Mouse (Mus musculus) megakaryocyte, embryonic 14.5 days (primary cell): ENCODE measurements around the gene Mrpl43. TPM values are rescaled to one million over a fixed set of nuclear protein-coding genes. Genes with fewer than 3 reads are reported as not detected.
A peak's percentile ranks its signal among the peaks of the same experiment; 100 is the strongest.

Experiments
- H3K27me3 ChIP-seq: replicated peaks from 2 replicates; pipeline ENCODE3; 2012; ENCODE audit warnings: inconsistent platforms
- H3K36me3 ChIP-seq: replicated peaks from 2 replicates; pipeline ENCODE3; 2012; ENCODE audit warnings: low read length, inconsistent platforms, mixed read lengths
- H3K4me1 ChIP-seq: 2 replicates; pipeline ENCODE4 v1.6.1; 2012; ENCODE audit warnings: inconsistent platforms
- H3K4me3 ChIP-seq: replicated peaks from 2 replicates; pipeline ENCODE3; 2012; ENCODE audit warnings: moderate library complexity, mild to moderate bottlenecking, inconsistent platforms
- H3K9me3 ChIP-seq: 2 replicates; pipeline ENCODE4 v1.6.1; 2012; ENCODE audit warnings: inconsistent platforms
- FLI1 ChIP-seq: IDR thresholded peaks from 2 replicates; pipeline ENCODE4 v1.6.1; 2012; ENCODE audit warnings: low read length, inconsistent platforms, mixed read lengths
- GATA1 ChIP-seq: IDR thresholded peaks from 3 replicates; pipeline ENCODE4 v1.6.1; 2012; ENCODE audit warnings: mixed read lengths, low read length, inconsistent platforms, borderline replicate concordance
- polyA plus RNA-seq: library from polyadenylated mRNA; stranded (reverse); fragments of >175 nt; gene quantifications from 2 replicates; pipeline ENCODE4 v1.2.3, GENCODE M21; 2012; ENCODE audit warnings: low replicate concordance; ENCODE audit not compliant: insufficient read depth

Gene Mrpl43
- polyA plus RNA-seq, 1 experiment: 76.4 TPM

- TF ChIP-seq FLI1: no peak
- no peak for TF ChIP-seq GATA1
- H3K9me3 ChIP-seq: no peaks in the 10 kb centered on the region
- peaks cover 36% of the 10 kb centered on the region for H3K4me1 ChIP-seq
- peaks cover 32% of the 10 kb centered on the region for H3K36me3 ChIP-seq
- H3K27me3 ChIP-seq: peaks cover 10% of the 10 kb centered on the region
- peak overlapping the region; percentile 91 for H3K4me3 ChIP-seq
Observed at GRCm38 (mm10) chr19:45030111-45030510, 23.9 kb upstream of the Mrpl43 start.

GRCm38 (mm10) chr19:45029571-45029970, 23.3 kb upstream of the Mrpl43 start:
- Histone ChIP-seq H3K4me1 (peaks cover 39% of the 10 kb centered on the region), H3K4me3 (no peak overlapping the region), H3K36me3 (peaks cover 37% of the 10 kb centered on the region), H3K9me3 (no peaks in the 10 kb centered on the region), H3K27me3 (peaks cover 7% of the 10 kb centered on the region)
- TF ChIP-seq GATA1 (no peak), FLI1 (no peak)

- no peak for TF ChIP-seq FLI1
- no peak for TF ChIP-seq GATA1
- H3K4me1 ChIP-seq: peaks cover 44% of the 10 kb centered on the region
- H3K36me3 ChIP-seq: peaks cover 44% of the 10 kb centered on the region
- H3K27me3 ChIP-seq: peaks cover 7% of the 10 kb centered on the region
- H3K9me3 ChIP-seq: no peaks in the 10 kb centered on the region
- no peak overlapping the region for H3K4me3 ChIP-seq
Observed at GRCm38 (mm10) chr19:45028746-45029145, 22.5 kb upstream of the Mrpl43 start.

GRCm38 (mm10) chr19:45027848-45028247, 21.6 kb upstream of the Mrpl43 start:
- Histone ChIP-seq H3K36me3 (peaks cover 49% of the 10 kb centered on the region), H3K27me3 (peaks cover 7% of the 10 kb centered on the region), H3K4me1 (peaks cover 48% of the 10 kb centered on the region), H3K4me3 (no peak overlapping the region), H3K9me3 (no peaks in the 10 kb centered on the region)
- no peak for TF ChIP-seq FLI1
- TF ChIP-seq GATA1: no peak

GRCm38 (mm10) chr19:45026958-45027670, 20.9 kb upstream of the Mrpl43 start:
- H3K27me3 ChIP-seq: peaks cover 7% of the 10 kb centered on the region
- TF ChIP-seq FLI1: no peak
- no peak for TF ChIP-seq GATA1
- peaks cover 46% of the 10 kb centered on the region for H3K4me1 ChIP-seq
- peaks cover 56% of the 10 kb centered on the region for H3K36me3 ChIP-seq
- H3K9me3 ChIP-seq: no peaks in the 10 kb centered on the region
- H3K4me3 ChIP-seq: no peak overlapping the region

GRCm38 (mm10) chr19:45025937-45026568, 19.8 kb upstream of the Mrpl43 start:
- TF ChIP-seq FLI1: no peak
- no peak for TF ChIP-seq GATA1
- no peak overlapping the region for H3K4me3 ChIP-seq
- H3K27me3 ChIP-seq: peaks cover 7% of the 10 kb centered on the region
- H3K36me3 ChIP-seq: peaks cover 66% of the 10 kb centered on the region
- no peaks in the 10 kb centered on the region for H3K9me3 ChIP-seq
- peaks cover 42% of the 10 kb centered on the region for H3K4me1 ChIP-seq

GRCm38 (mm10) chr19:45024775-45025174, 18.5 kb upstream of the Mrpl43 start:
- no peak for TF ChIP-seq FLI1
- no peak for TF ChIP-seq GATA1
- Histone ChIP-seq H3K36me3 (peaks cover 74% of the 10 kb centered on the region), H3K4me1 (peaks cover 41% of the 10 kb centered on the region), H3K9me3 (no peaks in the 10 kb centered on the region), H3K27me3 (peaks cover 7% of the 10 kb centered on the region), H3K4me3 (no peak overlapping the region)

GRCm38 (mm10) chr19:45023993-45024392, 17.8 kb upstream of the Mrpl43 start:
- H3K27me3 ChIP-seq: peaks cover 5% of the 10 kb centered on the region
- no peak for TF ChIP-seq FLI1
- no peak for TF ChIP-seq GATA1
- peaks cover 77% of the 10 kb centered on the region for H3K36me3 ChIP-seq
- peaks cover 45% of the 10 kb centered on the region for H3K4me1 ChIP-seq
- H3K4me3 ChIP-seq: no peak overlapping the region
- H3K9me3 ChIP-seq: no peaks in the 10 kb centered on the region

GRCm38 (mm10) chr19:45021362-45021761, 15.1 kb upstream of the Mrpl43 start:
- H3K27me3 ChIP-seq: no peaks in the 10 kb centered on the region

GRCm38 (mm10) chr19:45020348-45020747, 14.1 kb upstream of the Mrpl43 start:
- Histone ChIP-seq H3K36me3 (peaks cover 47% of the 10 kb centered on the region), H3K4me3 (no peak overlapping the region), H3K27me3 (no peaks in the 10 kb centered on the region), H3K9me3 (no peaks in the 10 kb centered on the region), H3K4me1 (peaks cover 70% of the 10 kb centered on the region)
- TF ChIP-seq FLI1 (no peak), GATA1 (no peak)

More at GRCm38 (mm10) chr19:45021362-45021761, 15.1 kb upstream of the Mrpl43 start:
- Histone ChIP-seq H3K36me3 (peaks cover 57% of the 10 kb centered on the region), H3K4me3 (no peak overlapping the region), H3K4me1 (peaks cover 65% of the 10 kb centered on the region), H3K9me3 (no peaks in the 10 kb centered on the region)
- TF ChIP-seq GATA1 (no peak), FLI1 (no peak)
